Mouse (Mus musculus) frontal cortex, adult 2 months (tissue): ENCODE measurements around the gene Impdh2. TPM values are rescaled to one million over a fixed set of nuclear protein-coding genes. Genes with fewer than 3 reads are reported as not detected.
A peak's percentile ranks its signal among the peaks of the same experiment; 100 is the strongest.

Experiments
- DNase-seq, 2 experiments: peaks; one replicate each; pipeline ENCODE4 v3.0.0; 2022; ENCODE audit warnings: low spot score in 1 of 2; ENCODE audit errors: extremely low spot score in 1 of 2
- polyA plus RNA-seq: library from polyadenylated mRNA; depleted of rRNA; stranded (reverse); fragments of >200 nt; gene quantifications from 2 replicates; pipeline ENCODE4 v1.2.3, GENCODE M21; 2012

Gene Impdh2
- polyA plus RNA-seq, 1 experiment, result 72.2 TPM

- peak; percentile 87 to 93 for DNase-seq
Observed at GRCm38 (mm10) chr9:108569381-108570206, 9.5 kb downstream of the Impdh2 start, which contains the start of gene Dalrd3. Dalrd3 (plus strand) TSS chr9:108569886.

DNA sequence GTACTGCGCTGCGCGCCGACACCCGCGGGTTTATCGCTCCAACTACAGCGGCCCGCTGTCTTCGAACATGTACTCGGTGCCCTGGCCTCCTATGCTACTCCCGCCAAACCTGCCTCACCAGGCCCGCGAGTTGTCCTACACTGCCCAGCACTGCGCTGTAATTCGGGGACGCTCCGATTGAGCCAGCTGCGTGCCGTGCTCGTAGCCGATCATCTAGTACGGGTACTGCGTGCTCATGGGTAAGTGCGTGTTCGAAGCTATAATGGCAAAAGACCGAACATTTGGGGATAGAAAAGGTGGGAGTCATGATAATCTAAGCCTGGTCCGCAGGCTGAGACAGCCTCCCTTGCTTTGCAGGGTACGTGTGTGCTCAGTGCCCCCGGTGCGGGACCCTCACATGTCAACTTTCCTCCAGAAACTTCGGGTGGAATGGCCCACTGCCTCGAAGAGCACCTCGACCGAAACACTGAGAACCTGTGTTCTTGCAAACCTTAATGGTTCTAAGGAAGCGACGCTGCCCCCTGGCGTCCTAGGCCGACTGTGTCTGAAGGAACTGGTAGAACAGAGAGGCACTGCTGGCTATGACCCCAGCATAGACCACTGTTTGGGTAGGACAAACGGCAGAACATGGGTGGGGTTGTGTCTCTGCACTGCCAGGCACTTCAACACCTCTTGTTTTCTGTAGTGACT, 10.3 kb downstream of the Impdh2 start:
- DNase-seq, result peak in 1 of 2 experiments; percentile 87

- no peak for DNase-seq
Observed at GRCm38 (mm10) chr9:108571401-108571973, 11.4 kb downstream of the Impdh2 start.

GRCm38 (mm10) chr9:108572321-108572720, 12.2 kb downstream of the Impdh2 start:
- DNase-seq, result no peak

GRCm38 (mm10) chr9:108573774-108574690, 13.9 kb downstream of the Impdh2 start:
- DNase-seq, result no peak

- no peak for DNase-seq
Observed at GRCm38 (mm10) chr9:108574921-108575320, 14.8 kb downstream of the Impdh2 start.

DNA sequence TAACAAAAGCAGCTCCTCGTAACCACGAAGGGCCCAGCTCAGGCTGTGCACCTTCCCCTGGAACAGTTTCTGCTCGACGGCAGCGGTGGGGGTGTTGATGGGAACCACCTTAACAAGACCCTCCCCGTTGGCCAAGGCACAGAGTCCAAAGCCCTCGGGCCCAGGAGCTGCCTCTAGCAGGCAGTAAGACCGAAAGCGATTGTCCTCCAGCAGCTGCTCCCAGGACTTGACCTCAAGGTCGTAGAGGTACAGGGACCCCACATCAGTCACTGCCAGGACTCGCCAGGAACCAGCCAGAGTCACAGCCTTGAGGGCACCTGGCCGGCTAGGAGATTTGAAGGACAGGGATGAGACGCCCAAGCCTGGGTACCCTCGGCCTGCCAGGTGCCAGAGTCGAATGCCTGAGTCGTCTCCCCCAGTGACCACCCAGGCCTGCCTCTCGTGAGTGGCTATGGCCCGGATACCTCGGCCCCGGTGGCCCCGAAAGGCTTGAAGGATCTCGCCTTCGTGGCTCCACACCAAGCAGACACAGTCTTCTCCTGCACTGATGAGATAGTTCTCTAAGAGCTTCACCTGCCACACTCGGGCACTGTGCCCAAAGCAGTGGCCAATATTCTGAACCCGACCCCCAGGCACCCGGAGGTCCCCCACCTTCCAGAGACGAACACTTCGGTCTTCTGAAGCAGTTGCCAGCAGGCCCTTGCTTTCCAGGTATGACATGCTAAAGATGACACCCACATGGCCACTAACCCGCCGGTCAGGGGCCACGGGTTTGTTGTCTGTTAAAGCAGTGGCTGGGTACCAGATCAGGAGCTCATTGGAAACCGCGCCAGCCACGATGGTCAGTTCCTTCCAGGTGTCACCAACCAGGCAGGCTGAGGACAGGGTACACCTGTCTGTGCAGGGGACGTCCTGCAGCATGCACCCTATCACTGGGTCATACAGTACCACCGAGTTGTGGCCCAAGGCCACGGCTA, 15.5 kb downstream of the Impdh2 start:
- no peak for DNase-seq

- DNase-seq, result no peak
Observed at GRCm38 (mm10) chr9:108577025-108577424, 16.9 kb downstream of the Impdh2 start.

DNA sequence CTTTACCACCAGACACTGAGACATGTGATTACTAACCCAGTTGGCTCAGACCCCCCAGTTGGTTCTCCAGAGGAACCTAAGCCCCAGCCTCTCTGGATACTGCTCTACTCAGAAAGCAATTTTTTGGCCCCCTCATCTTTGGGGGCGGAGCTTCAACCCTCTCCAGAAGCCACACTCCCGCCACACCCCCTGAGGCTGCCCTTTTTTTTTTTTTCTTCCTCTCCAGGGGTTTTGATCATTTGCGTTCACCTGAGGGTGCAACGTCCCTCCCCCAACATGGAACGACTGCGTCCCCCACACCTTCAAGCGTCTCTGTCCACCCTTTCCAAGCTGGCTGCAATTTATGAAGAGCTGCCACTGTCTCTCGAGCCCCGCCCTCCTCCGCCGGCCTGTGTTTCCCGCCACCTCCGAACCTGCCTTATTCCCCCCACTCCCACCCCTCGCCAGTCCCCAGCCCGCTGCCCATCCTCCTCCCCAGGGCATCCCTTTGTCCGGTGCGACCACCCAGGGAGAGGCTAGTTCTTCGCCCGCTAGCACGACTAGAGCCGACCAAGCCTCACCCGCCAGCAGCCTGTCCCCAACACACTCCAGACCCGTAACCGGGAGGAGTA, 18.0 kb downstream of the Impdh2 start:
- DNase-seq, result no peak

DNA sequence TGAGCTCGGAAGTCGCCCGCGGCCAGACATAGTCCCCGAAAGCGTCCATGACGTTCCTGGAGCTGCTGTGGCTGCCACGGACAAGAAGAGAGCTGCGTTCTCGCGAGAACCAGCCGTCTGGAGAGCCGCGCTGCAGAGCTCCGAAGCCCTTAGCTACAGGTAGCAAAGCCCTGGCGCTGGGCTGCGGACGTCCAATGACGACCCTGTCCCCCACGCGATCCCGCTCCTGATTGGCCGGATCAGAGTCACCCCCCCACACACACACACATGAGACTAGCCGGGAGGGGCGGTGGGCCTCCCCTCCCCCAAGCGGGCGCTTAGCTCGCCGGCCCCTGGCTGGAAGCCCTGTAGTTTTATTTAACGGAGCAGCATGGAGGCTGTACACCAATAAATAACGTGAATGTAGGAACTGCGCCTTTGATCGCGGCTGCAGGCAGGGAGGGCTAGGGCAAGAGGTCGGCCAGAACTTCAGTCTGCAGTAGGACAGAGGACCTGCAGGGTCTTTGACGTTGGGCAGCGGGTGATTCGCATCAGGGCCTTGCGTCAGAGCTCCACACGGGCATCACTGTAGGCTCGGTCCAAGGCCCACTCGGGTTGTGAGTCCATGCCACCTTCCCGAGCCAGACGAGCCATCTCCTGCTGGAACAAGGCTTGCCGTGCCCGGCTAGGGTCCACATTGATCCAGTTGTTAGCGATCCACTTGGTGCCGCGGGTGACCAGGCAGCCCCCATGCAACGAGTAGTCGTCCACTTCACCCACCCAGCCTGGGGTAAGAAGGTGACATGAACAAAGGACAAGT, 18.7 kb downstream of the Impdh2 start, which contains the start of gene Wdr6:
Gene Wdr6, minus strand, starts transcription at position 195 of the 799 bp plus-strand sequence.
- DNase-seq, result peak; percentile 89 to 90

- DNase-seq, result no peak
Observed at GRCm38 (mm10) chr9:108579344-108579690, 19.2 kb downstream of the Impdh2 start.

DNA sequence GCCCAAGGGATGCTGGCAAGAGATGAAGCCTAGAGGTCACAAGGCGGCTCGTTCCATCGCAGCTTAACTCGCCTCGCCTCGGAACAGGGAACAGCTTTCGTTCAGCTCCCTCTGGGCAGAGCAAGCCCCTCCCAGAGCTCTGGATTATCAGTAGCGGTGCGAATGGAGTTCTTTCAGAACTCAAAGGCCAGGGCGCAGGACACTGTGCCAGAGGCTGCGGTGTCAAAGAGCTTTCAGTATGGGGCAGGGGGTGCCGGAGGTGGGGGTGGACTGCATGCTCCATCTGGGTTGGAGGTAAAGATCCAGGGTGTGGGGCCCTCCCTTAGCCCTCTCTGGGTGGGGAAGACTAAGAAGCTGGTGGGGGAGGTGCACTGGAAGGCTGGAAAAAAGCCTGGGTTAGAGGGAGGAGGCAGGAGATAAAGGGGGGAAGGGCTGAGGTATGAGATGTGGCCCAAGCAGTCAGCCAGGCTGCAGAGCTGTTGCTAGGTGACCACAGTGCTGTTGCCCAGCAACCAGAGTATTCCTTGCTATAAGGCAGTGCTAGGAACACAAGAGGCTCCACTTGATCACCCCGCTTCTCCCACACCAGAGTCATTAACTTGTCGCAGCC, 27.6 kb downstream of the Impdh2 start:
- peak; percentile 90 to 93 for DNase-seq

DNA sequence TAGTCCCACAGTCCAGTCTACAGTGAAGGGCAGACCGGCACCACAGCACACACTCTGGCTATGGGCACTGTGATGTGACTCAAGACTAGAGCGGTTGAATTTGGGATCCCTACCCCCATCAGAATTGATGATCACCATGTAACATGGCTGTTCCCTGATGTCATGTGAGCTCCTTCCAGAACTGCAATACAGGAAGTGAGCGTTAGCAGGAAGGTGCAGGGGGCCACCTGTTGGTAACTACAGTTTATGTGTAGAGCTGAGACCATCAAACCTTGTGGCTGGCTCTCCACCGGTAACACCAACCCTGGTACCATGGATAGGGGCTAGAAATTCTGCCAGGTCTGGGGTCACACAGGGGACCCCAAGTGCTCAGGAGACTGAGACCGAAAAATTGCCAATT, 29.1 kb downstream of the Impdh2 start:
- DNase-seq, result no peak

- DNase-seq, result no peak
Observed at GRCm38 (mm10) chr9:108591462-108591861, 31.4 kb downstream of the Impdh2 start.

DNA sequence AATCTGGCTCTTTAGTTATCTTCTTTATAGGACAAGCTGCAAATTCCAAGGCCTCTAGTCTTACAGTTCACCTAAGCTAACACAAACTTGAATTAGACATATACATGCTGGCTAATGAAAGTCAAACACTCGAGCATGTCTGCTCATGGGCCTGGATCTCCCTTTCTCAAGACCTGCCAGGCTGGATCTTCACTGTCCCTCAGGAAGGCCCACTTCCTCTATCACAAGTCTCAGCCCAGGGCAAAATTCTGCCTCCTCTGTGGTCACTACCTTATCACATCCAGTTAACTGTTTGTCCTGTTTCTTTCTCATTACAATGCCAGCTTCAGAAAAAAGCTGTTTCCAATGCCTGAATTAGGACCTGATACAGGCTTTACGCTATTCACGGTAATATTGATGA, 34.3 kb downstream of the Impdh2 start:
- DNase-seq, result no peak

DNA sequence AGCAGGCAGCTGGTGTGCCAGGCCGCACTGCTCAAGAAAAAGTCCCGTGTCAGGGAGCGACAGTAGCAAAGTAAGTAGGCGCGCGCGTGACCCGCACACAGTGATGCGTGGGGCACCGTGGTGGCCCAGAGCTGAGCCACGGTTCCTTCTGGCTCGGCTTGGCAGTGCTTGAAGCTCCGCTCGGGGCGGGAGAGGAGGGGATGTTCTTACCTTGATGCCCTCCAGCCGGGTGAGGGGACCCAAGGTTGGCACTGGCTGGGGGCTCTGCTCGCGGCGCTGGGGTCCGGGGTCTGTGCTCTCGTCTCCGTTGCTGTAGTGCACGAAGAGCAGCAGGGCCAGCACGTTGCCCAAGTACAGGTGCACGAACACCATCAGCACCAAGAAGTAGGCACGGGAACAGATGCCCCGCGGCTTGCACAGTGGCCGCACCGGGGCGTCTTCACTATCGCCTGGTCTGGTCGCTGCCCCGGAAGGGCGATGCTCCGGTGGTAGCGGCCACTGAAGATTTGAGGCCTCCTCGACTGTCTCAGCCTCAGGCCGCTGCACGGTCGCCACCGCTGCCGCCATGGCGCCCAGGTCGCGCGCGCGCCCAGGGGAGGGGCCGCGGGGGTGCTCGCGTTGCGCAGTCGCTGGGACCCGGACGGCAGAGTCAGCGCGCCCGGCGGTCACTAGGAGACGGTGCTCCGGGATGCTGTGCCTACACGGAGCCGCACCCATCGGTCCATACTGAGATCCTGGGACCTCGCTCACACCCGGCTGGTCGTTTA, 37.1 kb downstream of the Impdh2 start, which contains the start of gene P4htm:
Gene P4htm, minus strand, starts transcription at position 670 of the 767 bp plus-strand sequence.
- DNase-seq, result peak in 1 of 2 experiments; percentile 80
